Mouse (Mus musculus): Measurements from ENCODE around the gene Hist1h1c. TPM values are rescaled to one million over a fixed set of nuclear protein-coding genes. Genes with fewer than 3 reads are reported as not detected.
"Not testable (repeated sequence)": the region's sequence is repeated elsewhere in the genome, so short reads cannot be mapped to it uniquely, and the experiment has no call there.

Gene Hist1h1c
- 100 to 1,000 TPM; 299 to 383 TPM for total RNA-seq (2021)

DNA sequence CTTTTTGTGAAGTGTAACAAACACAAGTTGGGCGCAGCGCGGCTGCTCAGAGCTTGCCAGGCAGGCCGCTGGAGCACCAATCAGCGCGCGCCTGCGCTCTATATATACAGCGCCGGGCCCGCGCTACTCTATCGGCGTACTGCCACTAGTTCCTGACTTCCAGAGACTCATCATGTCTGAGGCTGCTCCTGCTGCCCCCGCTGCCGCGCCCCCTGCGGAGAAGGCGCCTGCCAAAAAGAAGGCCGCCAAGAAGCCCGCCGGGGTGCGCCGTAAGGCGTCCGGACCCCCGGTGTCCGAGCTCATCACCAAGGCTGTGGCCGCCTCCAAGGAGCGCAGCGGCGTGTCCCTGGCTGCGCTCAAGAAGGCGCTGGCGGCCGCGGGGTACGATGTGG, at the start of gene Hist1h1c:
Gene Hist1h1c (plus strand): TSS at position 132 of the 392 bp plus-strand sequence.
- DNase-seq, result peak; percentile 94 to 96
- intact Hi-C loops (cut with DNase I), result loop anchor here (5.0 to 10.0 kb wide), 3 partner anchors 54 to 306 kb away; partner anchors contain the start of genes Hist1h1e, Hist1h2ac, Hist1h2bc and Hist1h2be

DNA sequence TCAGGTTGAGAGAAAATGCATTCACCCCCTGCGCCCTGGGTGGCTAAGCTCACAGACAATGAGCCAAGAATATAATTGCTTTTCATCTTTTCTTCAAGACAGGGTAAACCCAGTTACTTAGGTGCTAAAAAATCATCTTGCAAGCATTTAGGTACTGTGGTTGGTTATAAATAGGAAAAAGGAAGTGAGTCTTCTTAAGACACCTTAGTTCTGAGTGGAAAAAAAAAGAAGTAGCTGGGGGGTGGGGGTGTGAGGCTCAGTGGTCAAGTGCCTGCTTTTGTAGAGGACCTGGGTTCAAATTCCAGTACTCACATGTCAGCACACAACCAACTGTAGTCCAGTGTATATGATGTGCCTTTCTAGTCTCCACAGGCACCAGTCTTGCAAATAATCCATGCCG, 49.7 kb upstream of the Hist1h1c start:
- no peak for DNase-seq
- intact Hi-C loops (cut with DNase I), result loop anchor here (10.0 kb wide), 2 partner anchors 46 to 264 kb away; partner anchors contain the start of genes Abt1 and Hist1h1c

DNA sequence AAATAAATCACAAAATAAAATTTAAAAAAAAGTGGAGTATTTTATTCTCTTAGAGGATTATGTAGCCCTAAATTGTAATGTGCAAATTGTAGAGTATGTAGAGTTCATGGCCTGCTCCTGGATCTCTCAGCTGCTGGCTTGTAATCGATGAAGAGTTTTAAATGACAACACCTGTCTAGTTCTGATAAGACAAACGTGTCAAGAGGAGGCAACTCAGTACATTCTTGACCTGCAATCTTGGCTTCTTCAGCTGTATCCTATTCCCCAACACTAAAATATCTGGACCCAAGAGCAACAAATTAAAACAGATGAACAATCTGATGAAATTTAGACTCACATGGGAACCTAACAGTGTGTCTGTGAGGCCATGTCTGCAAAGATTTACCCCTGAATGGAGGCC, 49.1 kb upstream of the Hist1h1c start:
- no peak for DNase-seq
- intact Hi-C loops (cut with DNase I), result loop anchor here (10.0 kb wide), 2 partner anchors 45 to 265 kb away; partner anchors contain the start of genes Abt1 and Hist1h1c

DNA sequence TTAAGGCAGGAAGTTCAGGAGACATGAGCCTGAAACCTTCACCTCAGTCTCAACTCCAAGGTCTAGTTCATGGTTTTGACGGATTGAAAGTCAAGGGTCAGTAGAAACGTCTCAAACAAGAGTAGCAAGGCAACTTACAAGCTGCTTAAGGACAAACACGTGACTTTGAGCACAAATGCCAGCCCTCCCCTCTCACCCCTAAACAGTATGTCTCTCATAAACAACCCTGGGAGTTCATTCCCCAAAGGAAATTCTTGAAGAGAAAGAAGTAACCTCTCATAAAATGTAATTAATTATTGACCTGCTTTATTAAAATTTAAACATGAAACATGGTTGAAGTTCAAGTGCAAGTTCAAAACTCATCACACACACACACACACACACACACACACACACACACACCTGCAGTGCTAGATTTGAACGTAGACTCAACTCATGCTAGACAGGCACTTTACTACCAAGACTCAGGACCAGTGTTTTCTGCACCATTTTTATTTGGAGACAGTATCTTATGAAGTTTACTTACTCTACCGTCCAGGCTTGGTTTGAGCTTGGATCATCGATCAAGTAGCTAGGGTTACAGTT, 44.7 kb upstream of the Hist1h1c start:
- intact Hi-C loops (cut with DNase I), result no loop called here
- no peak for DNase-seq

DNA sequence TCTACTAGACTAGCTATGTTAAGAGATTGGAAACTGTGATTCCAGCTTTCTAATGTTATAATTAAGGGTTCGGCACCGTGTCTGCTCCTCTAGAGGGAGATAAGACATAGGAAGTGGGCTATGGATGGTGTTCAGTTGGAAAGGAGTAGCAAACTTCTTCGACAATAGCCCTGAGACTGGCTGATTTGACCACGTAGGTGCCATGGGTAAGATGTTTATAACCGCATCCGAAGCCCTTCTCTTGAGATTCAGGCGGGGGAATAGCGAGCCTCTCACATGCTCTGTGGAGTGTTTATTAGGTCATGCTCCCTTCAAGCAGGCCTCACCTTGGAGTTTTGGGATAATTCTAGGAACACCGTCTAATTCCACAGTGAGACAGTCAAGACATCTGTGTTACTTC, 43.7 kb upstream of the Hist1h1c start:
- intact Hi-C loops (cut with DNase I), result loop anchor here (5.0 kb wide), 2 partner anchors 108 to 1643 kb away; no protein-coding TSS in a partner anchor
- no peak for DNase-seq

DNA sequence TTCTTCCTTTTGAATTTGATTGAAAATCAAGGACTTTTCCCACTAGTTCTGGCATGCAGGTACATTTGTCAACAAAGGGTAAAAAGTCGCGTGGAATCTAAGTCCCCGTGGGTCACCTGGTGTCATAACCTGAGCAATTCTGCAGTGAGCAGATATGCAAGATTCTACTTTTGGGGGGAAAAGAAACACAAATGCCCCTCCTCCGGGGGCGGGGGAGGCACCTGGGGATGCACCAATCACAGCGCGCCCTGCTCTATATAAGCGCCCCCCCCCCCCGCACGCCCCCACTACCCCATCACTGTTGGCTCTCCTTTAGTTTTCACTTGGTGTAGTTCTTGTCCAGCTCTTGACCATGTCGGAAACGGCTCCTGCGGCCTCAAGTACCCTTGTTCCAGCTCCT, 43.1 kb upstream of the Hist1h1c start, which contains the start of gene Hist1h1t:
Gene Hist1h1t (plus strand): TSS at position 301 of the 400 bp plus-strand sequence.
- intact Hi-C loops (cut with DNase I), result loop anchor here (5.0 kb wide), 2 partner anchors 108 to 1643 kb away; no protein-coding TSS in a partner anchor

DNA sequence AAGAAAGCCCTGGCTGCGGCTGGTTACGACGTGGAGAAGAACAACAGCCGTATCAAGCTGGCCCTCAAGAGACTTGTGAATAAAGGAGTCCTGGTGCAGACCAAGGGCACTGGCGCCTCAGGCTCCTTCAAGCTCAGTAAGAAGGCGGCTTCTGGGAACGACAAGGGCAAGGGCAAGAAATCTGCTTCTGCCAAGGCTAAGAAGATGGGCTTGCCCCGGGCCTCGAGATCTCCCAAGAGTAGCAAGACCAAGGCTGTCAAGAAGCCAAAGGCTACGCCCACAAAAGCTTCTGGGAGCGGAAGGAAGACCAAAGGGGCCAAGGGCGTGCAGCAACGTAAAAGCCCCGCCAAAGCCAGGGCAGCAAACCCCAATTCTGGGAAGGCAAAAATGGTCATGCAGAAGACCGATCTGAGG, 42.5 kb upstream of the Hist1h1c start:
- DNase-seq, result no peak
- intact Hi-C loops (cut with DNase I), result loop anchor here (2.0 to 5.0 kb wide), 3 partner anchors 65 to 1644 kb away; no protein-coding TSS in a partner anchor

More for the DNA sequence above, 43.1 kb upstream of the Hist1h1c start, which contains the start of gene Hist1h1t:
- DNase-seq, result no peak

DNA sequence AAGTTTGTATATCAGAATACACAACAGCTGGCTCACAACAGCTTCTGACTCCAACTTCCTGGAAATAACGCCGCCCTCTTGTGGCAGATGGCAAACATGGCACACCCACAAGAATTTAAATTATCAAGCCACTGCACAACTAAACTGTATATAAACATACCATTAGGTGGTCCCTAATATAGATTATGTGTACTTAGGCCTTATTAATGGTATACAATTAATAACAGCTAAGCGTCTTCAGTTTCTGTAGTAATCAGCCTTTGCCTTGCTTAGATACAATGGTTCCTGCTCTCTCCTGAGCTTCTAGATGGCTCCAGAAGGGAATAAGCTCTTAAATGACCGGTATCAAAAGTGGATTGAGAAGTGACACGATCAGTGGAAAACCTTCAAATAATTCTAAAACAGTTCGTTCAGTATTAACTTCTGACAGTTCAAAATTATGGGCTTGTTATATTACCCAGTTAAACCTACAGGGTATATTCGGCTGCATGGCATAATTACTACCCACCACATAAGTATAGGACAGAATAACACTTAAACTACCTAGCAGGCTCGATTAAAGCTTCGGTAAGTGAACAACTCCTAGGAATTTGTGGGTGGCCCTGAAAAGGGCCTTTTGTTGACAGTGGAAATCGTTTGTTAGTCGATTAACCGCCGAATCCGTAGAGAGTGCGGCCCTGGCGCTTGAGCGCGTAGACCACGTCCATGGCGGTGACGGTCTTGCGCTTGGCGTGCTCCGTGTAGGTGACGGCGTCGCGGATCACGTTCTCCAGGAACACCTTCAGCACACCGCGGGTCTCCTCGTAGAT, 40.9 kb upstream of the Hist1h1c start:
- intact Hi-C loops (cut with DNase I), result loop anchor here (1.0 to 5.0 kb wide), 5 partner anchors 12 to 1645 kb away; partner anchors contain the start of gene Hist1h1e
- peak; percentile 64 to 83 for DNase-seq

DNA sequence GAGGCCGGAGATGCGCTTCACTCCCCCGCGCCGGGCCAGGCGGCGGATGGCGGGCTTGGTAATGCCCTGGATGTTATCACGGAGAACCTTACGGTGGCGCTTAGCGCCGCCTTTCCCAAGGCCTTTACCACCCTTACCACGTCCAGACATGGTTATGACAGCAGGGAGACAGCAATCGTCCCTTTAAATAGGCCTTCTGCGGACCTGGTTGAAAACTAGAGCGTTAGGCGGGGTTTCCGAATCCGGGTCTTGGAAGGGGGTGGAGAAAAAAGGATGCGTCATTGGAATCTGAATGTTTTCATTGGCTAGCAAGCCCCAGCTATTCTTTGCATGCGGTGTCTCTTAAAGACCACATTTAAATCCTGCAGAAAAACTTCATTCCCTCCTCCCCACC, 40.3 kb upstream of the Hist1h1c start, which contains the start of gene Hist1h4c:
Gene Hist1h4c (minus strand): TSS at position 155 of the 394 bp plus-strand sequence.
- DNase-seq, result peak; percentile 99 to 100
- intact Hi-C loops (cut with DNase I), result loop anchor here (2.0 to 5.0 kb wide), 3 partner anchors 75 to 1646 kb away; partner anchors contain the start of gene Hist1h1e

DNA sequence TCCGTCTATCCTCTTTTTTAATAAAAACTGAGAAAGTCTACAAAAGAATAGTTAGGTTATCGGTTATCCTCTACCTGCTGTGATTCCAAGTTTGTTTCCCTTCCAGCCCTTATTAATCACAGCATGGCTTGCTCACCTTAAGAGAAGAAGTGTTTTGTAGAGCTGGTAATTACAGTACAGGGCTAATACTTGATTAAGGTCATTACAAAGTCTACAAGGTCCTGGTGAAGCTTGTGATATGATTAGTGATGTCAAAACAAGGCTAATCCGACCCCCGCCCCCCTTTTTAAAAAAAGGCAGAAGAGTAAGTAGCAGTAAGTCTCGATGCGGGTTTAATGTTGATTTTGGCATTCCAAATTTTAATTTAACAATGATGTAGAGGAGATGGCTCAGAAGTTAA, 39.6 kb upstream of the Hist1h1c start:
- DNase-seq, result no peak
- intact Hi-C loops (cut with DNase I), result loop anchor here (2.0 to 5.0 kb wide), 3 partner anchors 76 to 1647 kb away; partner anchors contain the start of gene Hist1h1e

DNA sequence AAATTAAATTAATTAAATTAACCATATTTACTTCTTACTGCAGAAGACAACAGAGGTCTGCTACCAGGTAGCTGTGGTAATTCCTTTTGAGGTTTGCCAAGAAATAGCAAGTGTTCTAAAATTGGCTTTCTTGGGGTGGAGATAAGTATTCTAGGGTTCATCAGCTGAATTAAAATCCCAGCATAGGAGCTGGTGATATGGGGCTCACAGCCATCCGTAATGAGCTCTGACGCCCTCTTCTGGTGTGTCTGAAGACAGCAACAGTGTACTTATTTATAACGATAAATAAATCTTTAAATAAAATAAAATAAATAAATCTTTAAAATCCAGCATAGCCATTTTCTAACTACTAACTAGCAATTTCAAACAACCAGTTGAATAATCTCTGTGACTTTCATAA, 38.8 kb upstream of the Hist1h1c start:
- intact Hi-C loops (cut with DNase I), result loop anchor here (2.0 to 5.0 kb wide), 3 partner anchors 77 to 1647 kb away; partner anchors contain the start of gene Hist1h1e
- DNase-seq, result no peak

DNA sequence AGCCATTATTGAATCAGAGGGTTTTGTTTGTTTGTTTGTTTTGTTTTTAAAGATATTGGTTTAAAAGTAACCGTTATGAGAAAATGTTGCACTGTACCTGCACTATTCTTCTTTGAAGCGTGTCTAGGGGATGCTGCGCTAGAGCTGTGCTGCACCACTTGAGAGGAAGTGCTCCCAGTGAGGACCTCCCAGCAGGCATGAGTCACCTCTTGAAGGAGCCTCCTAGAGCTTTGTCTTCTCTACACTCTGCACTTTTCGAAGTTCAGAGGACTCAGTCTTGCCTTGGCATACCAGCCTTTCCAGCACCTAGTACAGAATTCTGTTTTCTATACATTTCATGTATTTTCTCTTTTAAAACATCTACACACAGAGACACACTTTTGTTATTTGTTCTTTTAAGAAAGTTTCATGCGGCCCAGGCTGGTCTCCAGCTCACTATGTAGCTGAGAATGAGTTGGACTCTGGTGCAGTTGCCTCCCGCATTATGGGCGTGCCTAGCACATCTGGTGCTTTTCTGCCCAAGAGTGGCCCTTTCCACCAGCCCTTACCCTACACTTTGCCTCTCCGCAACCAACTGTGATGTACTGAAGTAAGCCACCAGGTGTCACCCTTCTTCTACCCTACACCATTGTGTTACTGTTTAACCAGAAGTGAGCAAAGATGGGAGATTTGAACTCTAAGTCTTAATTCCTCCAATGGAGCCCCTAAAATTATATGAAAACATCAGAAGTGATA, 37.7 kb upstream of the Hist1h1c start:
- peak; percentile 82 to 88 for DNase-seq
- intact Hi-C loops (cut with DNase I), result loop anchor here (1.0 kb wide), 1 partner anchor 31 kb away; no protein-coding TSS in a partner anchor

DNA sequence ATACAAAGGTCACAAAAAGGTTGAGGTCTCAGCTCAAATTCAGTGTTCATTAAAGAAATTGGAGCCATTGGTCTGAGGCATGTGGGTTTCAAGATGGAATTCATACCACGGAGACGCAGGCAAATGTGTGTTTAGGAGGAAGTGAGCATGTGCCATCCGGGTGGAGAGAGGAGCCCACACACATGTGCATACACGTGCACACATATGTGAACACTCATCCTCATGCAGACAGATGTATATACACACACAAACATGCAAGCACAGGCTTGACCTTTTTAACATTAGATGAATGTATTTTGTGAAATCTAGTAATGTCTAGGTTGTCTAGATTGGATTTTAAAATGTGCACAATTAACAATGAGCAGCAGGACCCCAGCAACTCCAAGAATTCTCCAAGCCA, 36.4 kb upstream of the Hist1h1c start:
- intact Hi-C loops (cut with DNase I), result no loop called here
- no peak for DNase-seq

DNA sequence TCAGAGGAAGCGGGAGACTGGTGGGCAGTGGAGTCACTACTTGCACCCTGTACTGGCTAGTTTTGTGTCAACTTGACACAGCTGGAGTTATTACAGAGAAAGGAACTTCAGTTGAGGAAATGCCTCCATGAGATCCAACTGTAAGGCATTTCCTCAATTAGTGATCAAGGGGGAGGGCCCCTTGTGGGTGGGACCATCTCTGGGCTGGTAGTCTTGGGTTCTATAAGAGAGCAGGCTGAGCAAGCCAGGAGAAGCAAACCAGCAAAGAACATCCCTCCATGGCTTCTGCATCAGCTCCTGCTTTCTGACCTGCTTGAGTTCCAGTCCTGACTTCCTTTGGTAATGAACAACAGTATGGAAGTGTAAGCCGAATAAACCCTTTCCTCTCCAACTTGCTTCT, 35.8 kb upstream of the Hist1h1c start:
- intact Hi-C loops (cut with DNase I); DNase-seq: not testable (repeated sequence)

DNA sequence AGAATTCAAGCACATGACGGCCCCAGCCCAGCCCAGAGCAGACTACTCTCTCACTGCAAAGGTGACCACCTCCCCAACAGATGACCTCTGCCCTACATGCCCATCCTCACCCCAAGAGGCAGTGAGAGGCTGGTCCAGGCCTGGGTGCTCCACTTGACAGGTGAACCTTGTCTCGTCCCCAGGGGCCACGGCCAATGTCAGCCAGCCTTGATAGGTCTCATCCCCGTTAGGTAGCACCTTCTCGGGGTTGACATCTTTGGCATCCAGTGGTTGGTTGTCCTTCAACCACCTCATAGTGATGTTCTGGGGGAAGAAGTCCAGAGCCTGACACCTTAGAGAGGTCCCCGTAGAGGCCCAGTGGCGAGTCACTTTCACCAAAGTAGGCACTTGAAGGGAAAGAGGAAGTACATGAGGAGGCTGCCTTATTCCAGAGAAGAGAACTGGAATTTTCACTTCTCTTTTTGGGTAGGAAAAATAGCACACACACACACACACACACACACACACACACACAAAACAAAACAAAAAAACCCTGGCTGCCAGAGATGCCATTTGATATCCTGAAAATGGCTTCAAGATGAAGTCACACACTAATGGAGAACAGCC, 32.8 kb upstream of the Hist1h1c start:
- intact Hi-C loops (cut with DNase I), result no loop called here
- DNase-seq, result no peak

DNA sequence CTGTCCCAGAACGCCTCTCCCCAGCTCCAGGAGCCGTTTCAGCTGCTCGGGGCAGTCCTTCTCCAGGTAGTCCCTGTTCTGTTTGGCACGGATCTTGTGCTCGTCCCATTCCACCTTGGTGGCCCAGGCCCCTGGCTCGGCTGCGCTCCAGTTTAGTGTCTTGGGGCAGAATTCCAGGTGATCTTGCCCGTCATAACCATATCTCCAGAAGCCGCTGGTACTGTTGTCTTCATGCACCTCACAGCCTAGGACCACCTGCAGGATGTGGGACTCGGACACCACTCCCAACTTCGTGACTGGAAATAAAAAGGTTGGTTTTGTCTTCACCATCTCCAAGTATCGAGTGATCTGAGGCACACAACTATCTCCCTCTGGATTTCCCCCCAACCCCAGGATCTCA, 31.8 kb upstream of the Hist1h1c start:
- intact Hi-C loops (cut with DNase I), result no loop called here
- DNase-seq, result no peak

DNA sequence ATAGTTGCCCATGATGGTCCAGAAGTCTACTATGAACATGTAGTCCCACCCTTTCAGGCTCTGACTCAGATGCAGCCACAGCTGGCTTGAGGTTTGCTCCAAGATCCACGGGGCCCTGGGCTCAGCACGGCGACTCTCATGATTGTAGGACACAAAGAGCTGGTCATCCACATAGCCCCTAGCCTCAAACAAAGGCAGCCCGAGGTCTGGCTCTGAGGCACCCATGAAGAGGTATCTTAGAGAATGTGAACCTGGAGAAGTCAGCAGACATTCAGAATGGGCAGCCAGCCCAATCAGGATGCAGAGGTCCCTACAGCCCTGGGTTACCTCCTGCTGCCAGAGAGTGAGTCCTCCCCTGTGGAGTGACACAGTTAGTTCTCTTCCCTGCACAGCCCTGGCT, 30.6 kb upstream of the Hist1h1c start:
- intact Hi-C loops (cut with DNase I), result no loop called here

DNA sequence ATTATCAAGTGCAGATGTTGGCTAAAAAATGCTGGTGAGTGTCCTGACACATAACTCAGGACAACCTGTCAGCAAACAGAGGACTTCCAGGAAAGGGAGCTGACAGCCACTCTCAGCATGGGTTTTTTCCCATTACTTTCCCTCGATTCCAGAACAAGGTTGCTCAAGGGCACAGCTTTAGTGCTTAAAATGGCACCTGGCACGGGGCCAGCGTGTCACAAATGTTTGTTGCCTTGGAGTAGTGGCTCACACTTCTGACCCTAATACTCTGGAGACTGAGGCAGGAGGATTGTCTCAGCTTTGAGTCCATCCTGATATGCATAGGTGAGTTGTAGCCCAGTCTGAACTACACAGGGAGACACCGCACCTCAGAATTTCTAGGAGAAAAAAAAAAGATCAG, 30.0 kb upstream of the Hist1h1c start:
- intact Hi-C loops (cut with DNase I), result no loop called here
- no peak for DNase-seq

More for the DNA sequence above, 30.6 kb upstream of the Hist1h1c start:
- DNase-seq, result no peak

DNA sequence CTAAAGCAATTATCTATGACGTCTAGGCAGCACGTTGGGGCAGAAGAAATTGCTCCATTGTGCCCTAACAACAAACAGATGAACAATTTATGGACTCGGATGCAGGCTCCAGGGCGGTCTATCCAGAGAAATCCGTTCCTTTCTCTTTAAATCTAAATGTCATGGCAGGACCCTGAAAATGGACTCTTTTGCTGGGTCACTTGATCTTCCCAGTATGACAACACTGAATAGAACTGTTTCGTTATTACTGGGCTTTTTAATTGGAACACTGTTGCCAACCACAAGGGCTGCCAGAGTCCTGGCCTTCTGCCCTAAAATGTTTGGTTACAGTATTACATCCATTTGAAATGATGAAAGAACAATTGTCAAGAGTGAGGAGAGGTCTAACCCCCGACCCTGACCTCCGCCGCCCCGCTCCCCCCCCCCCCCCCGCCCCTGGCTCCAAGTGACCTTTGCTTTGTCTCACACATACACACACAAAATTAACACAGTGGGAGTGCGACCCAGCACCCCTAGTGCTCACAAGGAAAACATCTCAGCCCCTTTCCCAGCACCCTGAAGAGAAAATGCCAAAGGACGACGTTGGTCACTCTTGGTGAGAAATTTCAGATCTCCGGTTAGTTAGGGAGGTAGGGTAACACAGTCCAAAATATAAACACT, 28.8 kb upstream of the Hist1h1c start:
- peak in 1 of 2 experiments; percentile 43 for DNase-seq
- intact Hi-C loops (cut with DNase I), result no loop called here

Measured in heart, postnatal 10 days (tissue).